Mouse (Mus musculus) left cerebral cortex, postnatal 10 days (tissue): Measurements from ENCODE around the gene Agap1. TPM values are rescaled to one million over a fixed set of nuclear protein-coding genes. Genes with fewer than 3 reads are reported as not detected.

Experiments
- DNase-seq, 2 experiments: peaks; one replicate each; pipeline ENCODE4 v3.0.0; 2021 to 2022; ENCODE audit warnings: low spot score in 2 of 2, mixed read lengths in 1 of 2; ENCODE audit errors: extremely low spot score in 1 of 2
- intact Hi-C: fragments of 180-260 bp; cut with DNase I; formaldehyde crosslinking; loops from one replicate; pipeline ENCODE4 v1.15.1; 2025
- total RNA-seq, 2 experiments: library from RNA; stranded (reverse); gene quantifications; 2 replicates each; pipeline ENCODE4 v1.2.3; 2021

The Agap1 gene
- total RNA-seq, 2 experiments from 2014 or later: 300 to 303 TPM

DNA sequence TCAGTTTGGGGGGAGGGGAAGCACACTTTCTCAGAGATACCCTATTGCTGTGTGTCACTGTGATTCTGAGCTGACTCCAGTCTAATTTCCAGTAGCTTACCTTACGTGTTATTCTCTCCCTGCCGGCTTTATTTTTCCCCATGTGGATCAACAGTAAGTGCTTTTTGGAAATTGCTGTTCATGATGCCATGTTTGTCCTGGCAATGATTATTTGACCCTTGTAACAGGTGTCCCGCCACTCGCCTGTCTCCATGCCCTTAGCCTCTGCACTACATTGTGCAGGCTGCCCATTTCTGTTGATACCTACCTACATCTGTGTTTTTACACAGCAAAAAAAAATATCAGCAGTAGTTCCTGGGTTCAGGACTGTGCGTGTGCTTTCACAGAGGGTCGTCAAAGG is 102.8 kb downstream of the Agap1 start:
- no peak for DNase-seq
- intact Hi-C loops: no loop called here

DNA sequence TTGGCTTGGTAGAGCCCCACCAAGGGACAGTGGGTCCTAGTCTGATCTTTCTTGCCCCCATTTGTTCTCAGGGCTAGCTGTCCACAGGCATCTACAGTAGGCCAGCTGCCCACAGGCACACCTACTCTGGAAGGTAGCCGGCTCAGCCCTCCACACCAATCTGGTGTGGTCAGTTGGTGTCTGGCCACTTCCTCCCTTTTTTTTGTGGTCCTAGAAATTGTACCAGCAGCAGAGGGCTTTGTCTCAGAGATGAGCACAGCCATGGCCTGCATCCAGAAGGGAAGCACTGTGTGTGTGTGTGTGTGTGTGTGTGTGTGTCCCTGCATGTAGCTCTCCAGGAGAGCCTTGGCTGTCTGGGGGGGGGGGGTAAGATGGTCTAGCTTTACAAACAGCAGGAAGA is 103.5 kb downstream of the Agap1 start:
- no peak for DNase-seq
- intact Hi-C loops: no loop called here

DNA sequence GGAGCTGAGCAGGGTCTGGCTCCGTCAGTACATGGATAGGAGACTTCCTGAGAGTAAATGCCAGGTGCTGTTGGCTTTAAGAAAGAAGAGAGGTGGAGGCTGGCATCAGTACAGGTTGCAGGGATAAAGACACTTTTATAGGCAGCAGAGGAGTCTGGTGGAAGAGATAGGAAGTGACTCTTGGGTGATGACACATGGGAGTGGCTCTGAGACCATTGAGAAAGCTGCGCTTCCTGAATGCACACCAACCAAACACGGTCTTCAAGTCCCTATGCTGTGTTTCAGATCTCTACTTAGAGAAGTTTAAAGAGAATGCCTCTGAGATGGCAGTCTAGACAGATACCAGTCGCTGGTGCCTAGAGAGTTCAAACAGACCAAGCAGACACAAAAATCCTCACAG is 108.8 kb downstream of the Agap1 start:
- no peak for DNase-seq
- intact Hi-C loops: no loop called here

DNA sequence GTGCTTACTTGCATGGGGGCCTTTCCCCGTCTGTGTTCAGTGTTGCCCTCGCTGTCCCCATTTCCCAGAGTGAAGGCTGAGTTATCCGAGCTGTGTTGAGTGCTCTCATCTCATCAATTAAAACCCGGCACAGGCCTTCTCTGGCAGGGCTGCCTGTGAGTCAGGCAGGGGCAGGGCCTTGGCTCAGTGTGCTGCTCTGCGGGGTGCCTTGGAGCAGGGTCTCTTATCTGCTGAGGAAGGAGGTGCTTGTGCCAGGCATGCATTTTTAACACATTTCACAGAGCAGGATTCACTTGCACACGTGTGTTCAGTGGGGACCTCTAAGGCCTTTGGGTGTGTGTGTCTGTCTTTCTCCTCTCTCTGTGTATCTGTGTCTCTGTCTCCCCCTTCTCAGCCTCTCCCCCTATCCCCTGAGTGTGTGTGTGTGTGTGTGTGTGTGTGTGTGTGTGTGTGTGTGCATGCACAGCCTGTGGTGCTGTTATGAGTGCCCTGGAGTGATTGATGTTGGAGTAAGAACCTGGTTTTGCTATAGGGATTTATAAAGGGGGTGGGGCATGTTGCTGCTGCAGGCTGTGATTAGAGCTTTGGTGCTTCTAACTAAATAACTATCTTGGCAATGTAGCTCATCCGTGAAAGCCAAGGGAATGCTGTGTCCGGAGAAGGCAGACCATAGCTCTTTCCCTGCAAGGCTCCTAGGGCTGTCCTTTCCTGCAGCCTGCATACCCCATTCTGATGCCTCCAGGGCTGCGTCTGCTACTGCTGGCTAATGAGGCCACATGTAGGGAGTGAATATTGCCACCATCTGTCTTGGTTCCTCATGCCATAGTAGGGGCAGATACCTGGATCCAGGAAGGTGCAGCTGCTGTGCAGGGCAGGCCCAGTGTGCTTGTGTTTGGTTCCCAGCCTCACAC is 112.2 kb downstream of the Agap1 start:
- no peak for DNase-seq
- intact Hi-C loops: no loop called here

DNA sequence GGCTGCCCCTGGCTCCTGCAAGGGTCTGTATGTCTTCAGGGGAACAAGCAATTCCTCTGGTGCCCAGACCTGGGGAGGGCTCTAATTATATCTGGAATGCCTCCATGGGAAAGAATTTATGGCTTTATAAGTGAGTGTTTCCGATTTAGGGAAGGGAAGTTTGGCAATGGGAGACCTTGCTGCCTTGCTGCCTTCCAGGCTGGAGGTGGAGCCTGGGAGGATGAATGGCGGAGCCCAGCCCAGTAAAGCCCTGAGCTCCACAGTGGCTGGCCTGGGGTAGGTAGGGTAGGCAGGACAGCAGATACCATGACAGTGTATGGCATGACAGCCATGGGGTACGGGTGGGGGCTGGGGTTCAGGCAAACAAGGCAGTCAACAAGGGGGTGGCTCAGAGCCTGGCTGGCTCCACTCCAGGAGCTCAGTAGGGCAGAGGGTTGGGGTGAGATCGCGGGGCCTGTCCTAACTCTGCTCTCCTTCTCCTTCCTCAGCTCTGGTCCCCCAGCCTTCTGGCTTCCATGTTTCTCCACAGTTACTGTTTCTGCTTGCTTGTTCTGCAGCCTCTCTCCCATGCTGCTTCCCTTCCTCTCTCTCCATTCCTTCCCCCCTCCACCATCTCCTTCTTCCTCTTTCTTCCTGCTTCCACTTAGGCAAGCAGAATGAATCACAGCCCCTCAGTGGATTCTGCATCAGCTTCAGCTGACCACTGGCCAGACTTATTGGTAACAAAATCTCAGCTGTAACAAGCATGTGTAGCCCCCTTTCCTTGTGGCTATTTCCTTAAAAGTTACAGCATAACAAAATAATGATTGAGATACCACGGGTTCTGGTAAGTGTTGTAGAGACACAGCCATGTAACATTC is 114.2 kb downstream of the Agap1 start:
- intact Hi-C loops: no loop called here
- DNase-seq: no peak

DNA sequence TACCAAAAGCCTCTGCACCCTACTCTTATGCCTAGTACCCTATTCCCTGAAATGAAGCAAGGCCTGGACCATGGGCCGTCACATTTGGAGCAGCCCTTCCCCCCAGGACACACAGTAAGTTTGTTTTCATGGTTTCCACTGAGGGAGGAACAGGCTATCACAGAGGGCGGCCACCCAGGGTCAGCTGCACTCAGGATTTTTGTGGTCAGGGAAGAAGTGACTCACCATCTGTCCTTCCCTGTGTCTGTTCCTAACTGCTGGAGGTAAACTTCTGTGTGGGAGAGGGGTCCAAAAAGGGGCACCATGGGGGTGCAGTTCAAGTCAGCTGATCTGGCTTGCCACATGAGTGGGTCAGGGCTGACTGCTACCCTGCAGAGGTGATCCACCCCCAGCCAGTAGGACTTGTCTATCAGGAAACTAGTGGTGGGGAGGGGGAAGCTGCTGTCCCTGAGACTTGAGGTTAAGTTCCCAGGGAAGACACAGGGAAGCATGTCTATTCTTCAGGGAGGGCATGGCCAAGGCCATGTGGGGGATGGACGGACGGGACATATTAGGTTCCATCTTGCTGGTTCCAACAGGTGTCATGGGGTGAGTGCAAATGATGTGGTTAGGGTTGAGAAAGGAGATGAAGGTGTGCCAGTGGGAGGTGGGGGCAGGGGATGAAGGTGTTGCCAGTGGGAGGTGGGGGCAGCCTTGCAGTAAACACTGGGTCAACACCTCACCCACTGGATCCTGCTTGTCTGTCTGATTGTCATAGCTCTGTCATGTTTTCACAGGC is 116.1 kb downstream of the Agap1 start:
- peak in 1 of 2 experiments; percentile 51 for DNase-seq
- intact Hi-C loops: no loop called here

DNA sequence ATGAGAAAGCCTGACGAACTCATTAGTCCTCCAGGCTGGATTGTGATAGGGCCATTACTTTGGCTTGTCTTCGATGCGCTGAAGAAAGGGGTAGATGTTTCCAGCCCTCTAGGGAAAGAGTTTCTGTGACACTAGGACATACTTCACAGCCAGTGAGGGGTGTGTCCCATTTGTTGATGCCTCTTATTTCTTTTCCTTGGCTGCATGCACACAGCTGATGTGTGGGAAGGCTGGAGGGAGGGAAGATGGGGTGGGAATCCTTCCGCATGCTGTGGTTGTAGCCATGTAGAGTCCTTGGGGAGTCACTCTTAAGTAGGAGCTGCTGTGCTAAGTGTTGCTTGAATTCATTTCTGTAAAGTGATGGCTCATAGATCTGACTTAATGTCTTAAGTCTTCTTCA is 118.9 kb downstream of the Agap1 start:
- no peak for DNase-seq
- intact Hi-C loops: no loop called here

DNA sequence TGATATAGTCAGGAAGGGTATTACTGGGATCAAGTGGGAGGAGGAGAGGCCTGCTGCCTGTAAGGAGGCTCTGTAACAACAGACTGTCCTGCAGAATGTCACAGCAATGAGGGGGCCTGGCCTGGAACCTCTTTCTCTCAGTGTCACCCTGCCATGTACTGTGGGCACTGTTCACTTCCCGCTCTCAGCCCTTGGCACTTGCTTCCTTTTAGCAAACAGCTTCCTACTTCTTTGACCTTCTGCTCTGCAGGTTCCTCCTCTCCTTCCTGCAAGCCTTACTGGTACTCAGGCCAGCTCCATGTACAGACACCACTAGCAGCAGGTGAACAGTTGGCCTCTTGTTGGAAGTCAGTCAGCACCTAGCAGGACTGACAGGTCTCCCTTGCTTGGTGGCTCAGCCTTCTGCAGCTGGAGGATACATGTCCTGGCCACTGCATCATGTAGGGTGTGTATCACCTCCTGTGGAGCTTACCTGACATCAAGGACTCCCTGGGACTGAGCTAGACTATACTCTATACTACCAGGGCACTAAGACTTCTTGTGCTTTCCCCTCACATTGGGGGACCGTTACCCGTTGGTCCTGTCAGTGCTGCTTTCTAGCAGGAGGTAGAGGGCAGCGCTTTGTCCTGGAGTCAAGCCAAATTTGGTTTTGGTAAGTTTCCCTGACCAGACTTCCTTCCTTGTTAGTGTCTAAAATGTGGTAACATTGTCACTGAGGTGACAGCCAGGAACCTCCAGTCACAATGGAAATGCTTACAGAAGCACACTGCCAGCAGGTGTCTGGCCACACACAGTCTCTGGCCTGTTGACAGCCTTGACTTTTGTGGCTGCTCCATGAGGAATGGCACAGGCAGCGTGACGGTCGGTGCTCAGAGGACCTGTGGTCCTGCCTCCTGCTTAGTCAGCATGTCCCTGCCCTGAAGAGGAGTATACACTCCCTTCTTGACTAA is 120.6 kb downstream of the Agap1 start:
- intact Hi-C loops: no loop called here
- no peak for DNase-seq

DNA sequence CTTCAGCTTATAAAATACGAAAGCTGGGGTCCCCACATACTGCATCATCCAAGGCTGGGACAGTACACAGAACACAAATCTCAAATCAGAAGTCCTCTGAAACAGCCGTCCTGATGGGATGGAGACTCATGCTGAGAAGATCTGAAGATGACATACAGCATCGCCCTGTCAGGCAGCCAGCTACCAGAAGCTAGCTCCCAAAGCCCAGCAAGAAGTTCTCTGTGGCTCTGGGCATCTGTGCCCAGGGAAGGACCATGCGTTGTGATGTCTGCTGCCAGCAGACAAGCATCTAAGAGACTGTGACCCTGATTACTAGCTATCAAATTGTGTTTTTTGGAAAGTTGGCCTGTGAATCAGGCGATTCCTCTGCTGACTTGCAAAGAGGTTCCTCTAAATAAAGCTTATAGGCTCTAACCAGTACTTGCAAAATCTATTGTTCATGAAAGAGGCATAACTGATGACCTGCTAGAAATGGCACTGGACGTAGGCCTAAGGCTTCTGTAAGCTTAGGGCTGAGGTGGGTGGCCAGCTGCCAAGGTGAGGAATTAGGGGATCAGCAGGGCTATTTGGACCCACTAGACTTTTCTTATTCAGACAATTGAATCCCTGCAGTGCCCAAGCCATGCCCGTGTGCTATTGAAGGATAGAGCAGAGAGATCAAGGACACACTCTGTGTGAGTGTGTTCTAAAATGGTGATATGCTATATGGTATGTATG is 121.7 kb downstream of the Agap1 start:
- no peak for DNase-seq
- intact Hi-C loops: no loop called here

DNA sequence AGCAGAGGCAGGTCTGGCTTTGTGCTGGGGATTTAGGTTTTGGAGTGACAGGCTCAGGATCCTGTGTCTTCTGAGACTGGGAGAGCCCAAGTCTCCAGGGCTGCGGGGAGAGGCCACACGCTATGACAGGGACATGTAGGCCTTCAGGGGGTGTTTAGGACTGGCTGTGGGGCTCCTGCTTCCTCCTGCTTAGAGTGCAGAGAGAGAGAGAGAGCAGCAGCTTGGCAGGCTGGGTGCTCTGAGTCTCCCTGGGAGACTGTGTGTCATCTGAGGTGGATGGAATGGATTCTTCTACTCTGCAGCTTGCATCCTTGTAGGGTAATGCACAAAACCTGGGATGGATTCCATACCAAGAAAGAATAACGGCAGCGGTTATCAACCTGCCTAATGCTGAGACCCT is 122.4 kb downstream of the Agap1 start:
- peak; percentile 63 to 81 for DNase-seq
- intact Hi-C loops: no loop called here

DNA sequence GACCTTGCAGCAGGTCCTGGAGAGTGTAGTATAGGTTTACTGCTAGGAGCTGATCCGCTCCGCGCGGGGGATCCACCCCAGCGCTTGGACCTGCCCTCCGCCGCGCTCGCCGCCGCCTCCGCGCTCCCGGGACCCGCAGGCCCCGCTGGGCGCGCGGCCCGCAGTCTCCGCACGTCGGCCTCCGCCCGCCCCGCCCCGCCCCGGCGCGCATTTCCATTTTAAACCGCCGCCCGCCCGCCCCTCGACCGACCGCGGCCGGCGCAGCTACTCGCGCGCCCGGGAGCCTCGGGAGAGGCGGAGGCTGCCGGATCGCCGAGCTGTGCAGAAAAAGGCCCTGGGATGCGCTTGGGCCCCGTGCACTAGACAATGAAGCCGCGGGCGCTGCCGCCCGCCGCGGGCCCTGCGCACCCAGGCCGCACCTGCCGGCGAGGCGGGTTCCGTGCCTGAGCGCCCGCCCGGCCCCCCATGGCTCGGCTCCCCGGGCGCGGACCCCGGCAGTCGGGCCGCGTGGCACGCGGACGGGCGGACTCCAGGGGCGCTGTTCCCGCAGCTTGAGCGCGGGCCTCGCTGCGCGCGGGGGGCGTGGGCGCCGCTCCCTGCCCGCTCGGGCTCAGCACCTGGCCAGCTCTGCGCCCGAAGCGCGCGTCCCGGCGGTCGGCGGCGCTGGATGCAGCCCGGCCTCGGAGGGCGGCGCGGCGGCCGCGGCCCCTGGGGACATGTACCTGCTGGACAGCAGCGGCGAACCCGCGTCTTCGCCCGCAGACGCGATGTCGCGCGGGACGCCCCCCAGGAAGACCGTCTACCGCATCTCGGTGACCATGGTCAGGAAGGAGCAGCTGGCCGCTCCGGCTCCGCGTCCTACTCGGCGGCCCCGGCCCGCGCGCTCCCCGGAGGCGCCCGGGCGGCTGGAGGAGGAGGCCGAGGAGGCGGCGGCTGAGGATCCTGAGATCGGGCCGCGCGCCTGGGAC is 125.7 kb downstream of the Agap1 start:
- intact Hi-C loops: loop anchor here (5.0 kb wide), 1 partner anchor 53 kb away; no protein-coding TSS in a partner anchor
- peak; percentile 79 to 90 for DNase-seq

DNA sequence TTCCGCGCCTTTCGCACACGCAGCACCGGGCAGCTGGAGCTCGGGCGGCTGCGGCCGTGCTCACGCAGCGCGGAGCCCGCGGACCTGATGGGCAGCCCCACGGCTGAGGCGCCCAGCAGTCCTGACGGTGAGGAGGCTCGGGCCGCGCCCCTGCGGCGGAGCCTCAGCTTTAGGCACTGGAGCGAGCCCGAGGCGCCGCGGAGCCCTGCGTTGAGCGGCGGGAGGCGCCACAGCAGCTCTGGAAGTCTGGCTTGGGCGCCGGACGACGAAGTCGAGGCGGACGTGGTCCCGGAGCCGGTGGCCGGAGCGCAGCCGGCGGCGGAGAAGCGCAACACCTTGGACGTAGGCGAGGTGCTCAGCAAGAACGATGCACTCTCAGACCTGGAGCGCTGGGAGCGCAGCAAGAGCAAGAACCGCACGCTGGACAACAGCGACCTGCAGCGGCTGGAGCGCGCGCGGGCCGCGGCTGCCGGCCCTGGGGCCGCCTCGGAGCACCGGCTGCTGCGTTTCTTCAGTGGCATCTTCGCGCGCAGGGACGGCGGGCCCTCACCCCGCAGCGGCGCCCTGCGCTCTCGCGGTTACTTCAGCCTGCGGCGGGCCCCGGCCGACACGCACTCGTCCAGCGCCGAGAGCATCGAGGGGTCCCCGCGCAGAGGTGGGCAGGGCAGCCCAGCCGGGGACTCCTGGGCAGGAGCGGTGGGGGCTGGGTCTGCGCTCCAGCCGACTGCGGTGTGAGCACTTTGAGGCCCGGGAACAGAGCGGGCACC is 126.6 kb downstream of the Agap1 start:
- DNase-seq: peak in 1 of 2 experiments; percentile 64

DNA sequence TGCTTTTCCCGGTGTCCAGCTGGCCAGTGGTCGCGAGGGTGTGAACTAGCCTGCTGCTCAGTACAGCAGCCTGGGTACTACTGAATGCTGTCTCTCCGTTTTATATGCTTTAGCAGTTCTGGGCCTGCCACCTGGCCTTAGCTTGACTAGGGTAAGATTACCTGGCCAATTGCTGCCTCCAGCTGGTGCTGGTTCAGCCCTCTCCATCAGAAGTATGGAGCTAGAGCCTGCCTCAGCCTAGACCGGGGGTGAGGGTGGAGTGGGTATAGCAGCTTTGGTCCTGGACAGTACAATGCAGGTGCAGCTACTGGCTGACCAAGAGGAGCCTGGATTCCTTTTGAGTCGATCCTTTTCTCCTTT is 127.1 kb downstream of the Agap1 start:
- intact Hi-C loops: loop anchor here (5.0 kb wide), 1 partner anchor 54 kb away; no protein-coding TSS in a partner anchor

More for the DNA sequence above, 126.6 kb downstream of the Agap1 start:
- intact Hi-C loops: loop anchor here (5.0 kb wide), 1 partner anchor 54 kb away; no protein-coding TSS in a partner anchor

DNA sequence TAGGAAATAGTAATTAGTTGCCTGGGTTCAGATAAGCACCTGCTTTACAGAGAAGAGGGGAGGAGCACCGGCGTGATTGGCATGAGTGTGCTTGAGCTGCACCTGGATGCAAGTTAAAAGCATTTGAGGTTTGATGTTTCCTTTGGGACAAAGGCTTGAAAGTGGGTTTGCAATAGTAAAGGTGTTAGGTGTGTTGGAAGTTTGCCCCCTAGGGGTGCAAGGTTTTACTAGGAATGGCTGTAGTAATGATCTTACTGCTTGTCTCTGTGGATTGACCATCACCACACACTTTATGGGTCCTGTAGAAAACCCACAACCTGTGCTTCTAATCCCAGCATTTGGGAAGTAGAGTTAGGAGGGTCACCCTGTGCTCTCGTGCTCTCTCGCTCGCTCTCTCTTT is 128.8 kb downstream of the Agap1 start:
- DNase-seq: no peak
- intact Hi-C loops: loop anchor here (5.0 kb wide), 1 partner anchor 56 kb away; no protein-coding TSS in a partner anchor

More for the DNA sequence above, 127.1 kb downstream of the Agap1 start:
- DNase-seq: no peak

DNA sequence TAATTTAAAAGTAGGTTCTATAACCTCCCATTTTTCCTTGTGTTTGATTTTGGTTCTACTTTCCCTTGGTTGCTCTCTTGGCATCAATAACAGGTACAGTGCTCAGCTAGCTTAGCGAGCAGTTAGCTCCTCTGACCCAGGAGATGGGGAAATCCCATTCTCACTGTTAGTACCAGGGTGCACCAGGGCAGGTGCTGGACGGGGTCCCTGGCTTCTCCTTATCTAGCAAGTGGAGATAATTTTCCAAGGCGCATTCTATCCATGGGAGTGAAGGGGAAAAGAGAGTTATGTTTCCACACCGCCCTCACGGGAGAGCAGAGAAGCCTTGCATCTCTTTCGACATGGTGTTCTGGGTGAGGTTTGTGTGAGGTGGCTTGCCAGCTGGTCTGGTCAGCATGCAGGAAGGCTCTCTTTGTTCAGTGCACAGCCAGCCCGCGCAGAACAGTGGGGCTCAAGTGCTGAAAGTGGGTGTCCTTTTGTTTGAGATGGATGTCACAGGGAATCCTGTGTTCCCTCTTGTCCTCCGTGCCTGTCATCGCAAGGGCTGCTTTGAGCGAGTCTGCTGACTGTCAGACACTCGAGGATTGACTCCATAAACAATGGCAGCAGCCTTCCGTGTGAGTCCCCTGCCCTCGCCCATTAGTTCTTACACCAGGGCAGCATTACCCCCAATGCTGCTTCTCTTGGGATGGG is 132.5 kb downstream of the Agap1 start:
- DNase-seq: no peak
- intact Hi-C loops: no loop called here
